Mouse (Mus musculus) lung, embryonic 16.5 days (tissue): ENCODE measurements around the gene Rad9a. TPM values are rescaled to one million over a fixed set of nuclear protein-coding genes. Genes with fewer than 3 reads are reported as not detected.

ENCODE experiments used
- ATAC-seq: fragments of 200-750 bp; cut with Nextera tagmentation; 2 replicates; pipeline ENCODE4 v1.8.0; 2017; ENCODE audit warnings: low read depth, mild to moderate bottlenecking, moderate library complexity
- H3K27ac ChIP-seq: fragments of 300-500 bp; sonication (generic); 2 replicates; pipeline ENCODE4 v1.5.1; 2014; ENCODE audit warnings: mild to moderate bottlenecking, control low read depth, low read length
- H3K27me3 ChIP-seq: fragments of 300-500 bp; sonication (generic); 2 replicates; pipeline ENCODE4 v1.6.1; 2014; ENCODE audit warnings: low read depth, low read length, mixed read lengths; ENCODE audit not compliant: control insufficient read depth, insufficient read depth
- H3K36me3 ChIP-seq: fragments of 300-500 bp; sonication (generic); 2 replicates; pipeline ENCODE4 v1.6.1; 2014; ENCODE audit warnings: low read length; ENCODE audit not compliant: control insufficient read depth, insufficient read depth
- H3K4me1 ChIP-seq: fragments of 300-500 bp; sonication (generic); replicated peaks from 2 replicates; pipeline ENCODE4 v1.6.1; 2014; ENCODE audit warnings: low read length, mixed read lengths; ENCODE audit not compliant: control insufficient read depth, insufficient read depth
- H3K4me2 ChIP-seq: fragments of 300-500 bp; sonication (generic); 2 replicates; pipeline ENCODE4 v1.6.1; 2014; ENCODE audit warnings: low read depth, low read length, control low read depth
- H3K4me3 ChIP-seq: fragments of 300-500 bp; sonication (generic); 2 replicates; pipeline ENCODE4 v1.5.1; 2014; ENCODE audit warnings: mild to moderate bottlenecking, low read length, control low read depth
- H3K9ac ChIP-seq: fragments of 300-500 bp; sonication (generic); 2 replicates; pipeline ENCODE4 v1.6.1; 2014; ENCODE audit warnings: low read length, control low read depth
- H3K9me3 ChIP-seq: fragments of 300-500 bp; sonication (generic); 2 replicates; pipeline ENCODE4 v1.6.1; 2016; ENCODE audit warnings: low read length; ENCODE audit not compliant: control insufficient read depth
- WGBS: fragments of 180-500 bp; shearing (Covaris S2); extraction: QIAGEN DNeasy Blood & Tissue Kit; methylation state at CpG from one replicate; pipeline ENCODE4 v1.1.7; 2014; 5-methylcytosine and 5-hydroxymethylcytosine counted together
- polyA plus RNA-seq: library from polyadenylated mRNA; unstranded; fragments of >200 nt; fragmentation: Nextera tagmentation; extraction: Ambion mirVana; gene quantifications from 2 replicates; pipeline ENCODE4 v1.2.1, GENCODE M21; 2015

The Rad9a gene
- polyA plus RNA-seq, 1 experiment from 2014 or later = 33.6 TPM

DNA sequence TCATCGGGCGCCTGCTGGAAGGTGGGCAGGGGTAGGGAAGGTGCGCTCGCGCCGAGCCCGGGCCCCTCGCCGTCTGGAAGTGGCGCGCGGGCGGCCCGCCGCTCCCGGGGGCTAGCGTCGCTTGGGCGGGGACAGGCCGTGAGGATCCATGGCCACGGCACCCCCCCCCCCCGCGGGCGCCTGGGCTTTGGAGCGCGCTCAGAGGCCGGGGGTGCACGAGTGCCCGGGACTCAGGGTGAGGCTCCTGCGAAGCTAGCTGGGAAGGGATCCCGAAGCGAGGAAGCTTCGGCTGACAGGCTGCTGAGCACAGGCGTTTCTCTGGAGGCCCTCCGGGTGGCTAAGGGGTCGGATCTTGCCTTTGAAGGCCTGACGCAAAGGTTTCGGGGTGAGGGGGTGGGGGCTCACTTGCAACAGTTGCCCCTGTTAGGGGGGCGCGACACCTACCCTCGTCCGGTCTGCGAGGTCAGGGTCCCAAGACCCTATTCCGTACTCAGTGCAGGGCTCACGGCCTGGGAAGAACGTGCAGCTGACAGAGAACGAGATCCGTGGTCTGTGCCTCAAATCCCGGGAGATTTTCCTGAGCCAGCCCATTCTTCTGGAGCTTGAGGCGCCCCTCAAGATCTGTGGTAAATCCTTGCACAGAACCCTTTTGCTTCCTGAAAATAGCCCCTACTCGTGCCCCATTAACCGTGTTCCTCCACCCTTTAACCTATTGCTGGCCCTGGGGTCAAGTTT, 9.0 kb downstream of the Rad9a start:
- H3K27ac ChIP-seq = peak overlapping the region; percentile 94
- peaks cover 16% of the 10 kb centered on the region for H3K4me1 ChIP-seq
- peak overlapping the region; percentile 88 for H3K4me3 ChIP-seq
- ATAC-seq = peak; percentile 63
- H3K36me3 ChIP-seq = peaks cover 32% of the 10 kb centered on the region
- peak overlapping the region; percentile 99 for H3K9ac ChIP-seq
- H3K9me3 ChIP-seq = no peaks in the 10 kb centered on the region
- peak overlapping the region; percentile 73 for H3K4me2 ChIP-seq
- WGBS = under 1% methylated on average over 45 of the region's 52 CpGs
- no peaks in the 10 kb centered on the region for H3K27me3 ChIP-seq

DNA sequence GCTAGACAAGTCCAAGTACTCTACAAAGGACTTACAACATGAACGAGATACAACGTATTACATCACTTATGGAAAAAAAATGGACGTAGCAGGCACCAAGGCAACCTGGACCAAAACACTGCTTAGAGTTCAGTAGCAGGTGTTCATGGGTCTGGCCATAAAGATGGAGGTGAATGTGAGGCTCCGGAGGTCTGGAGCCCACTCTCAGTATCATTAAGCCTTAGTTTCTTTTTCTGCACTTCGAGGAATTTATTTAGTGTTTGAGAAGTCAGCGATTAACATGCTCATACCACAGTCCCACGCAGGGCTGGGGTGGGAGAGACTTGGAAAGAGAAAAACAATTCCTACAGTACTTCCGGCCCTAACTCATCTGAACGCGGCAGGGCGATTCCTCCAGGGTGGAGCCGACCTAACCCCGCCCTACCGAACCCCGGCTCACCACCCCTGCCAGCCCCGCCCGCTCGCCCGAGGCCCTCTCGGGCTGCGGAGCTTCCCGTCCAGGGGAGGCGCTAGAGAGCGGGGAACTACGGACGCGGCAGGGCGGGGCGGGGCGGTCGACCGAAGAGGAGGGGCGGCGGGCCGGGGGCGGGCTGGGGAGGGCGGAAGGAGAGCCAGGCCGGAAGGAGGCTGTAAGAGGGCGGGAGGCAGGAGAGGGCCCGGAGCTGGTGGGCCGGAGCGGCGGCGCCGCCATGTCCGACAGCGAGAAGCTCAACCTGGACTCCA, 9.8 kb downstream of the Rad9a start, which contains the start of gene Ppp1ca:
TSS of gene Ppp1ca (plus strand) at position 538 of the 723 bp plus-strand sequence.
- peak; percentile 95 for ATAC-seq
- Histone ChIP-seq H3K27ac (peak within 1 kb of the TSS; percentile 94), H3K36me3 (peaks cover 27% of the 10 kb centered on the region), H3K9me3 (no peaks in the 10 kb centered on the region), H3K9ac (peak within 1 kb of the TSS; percentile 99), H3K4me3 (peak within 1 kb of the TSS; percentile 88), H3K4me1 (peaks cover 16% of the 10 kb centered on the region), H3K4me2 (peak within 1 kb of the TSS; percentile 73), H3K27me3 (no peaks in the 10 kb centered on the region)
- 4% methylated on average over 25 of the region's 47 CpGs for WGBS

DNA sequence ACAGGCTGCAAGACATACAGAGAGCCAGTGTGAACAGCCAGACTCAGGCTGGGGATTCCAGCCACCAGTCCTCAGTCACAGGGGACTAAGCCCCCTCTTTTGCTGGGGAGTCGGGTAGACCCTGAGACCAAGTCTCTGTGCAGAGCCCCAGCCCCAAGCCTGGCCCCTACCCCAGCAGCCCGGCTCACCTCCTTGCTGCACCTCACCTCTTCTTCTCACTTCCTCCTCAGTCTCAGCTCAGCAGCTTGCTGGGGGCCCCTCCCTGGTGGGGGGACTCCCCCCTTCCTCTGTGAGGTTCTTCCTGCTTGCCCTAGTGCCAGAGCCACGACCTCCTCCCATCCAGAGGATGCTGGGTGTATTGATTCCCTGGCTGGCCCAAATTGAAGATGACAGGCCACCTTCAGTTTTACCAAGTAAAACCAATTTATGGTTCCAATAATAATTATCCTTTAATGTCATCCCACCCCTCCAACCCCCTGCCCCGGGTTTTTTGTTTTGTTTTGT, 10.6 kb downstream of the Rad9a start, which contains the start of gene Tbc1d10c:
TSS of gene Tbc1d10c (minus strand) at position 454 of the 504 bp plus-strand sequence.
- peaks cover 16% of the 10 kb centered on the region for H3K4me1 ChIP-seq
- WGBS = 47% methylated on average over 4 of the region's 4 CpGs

DNA sequence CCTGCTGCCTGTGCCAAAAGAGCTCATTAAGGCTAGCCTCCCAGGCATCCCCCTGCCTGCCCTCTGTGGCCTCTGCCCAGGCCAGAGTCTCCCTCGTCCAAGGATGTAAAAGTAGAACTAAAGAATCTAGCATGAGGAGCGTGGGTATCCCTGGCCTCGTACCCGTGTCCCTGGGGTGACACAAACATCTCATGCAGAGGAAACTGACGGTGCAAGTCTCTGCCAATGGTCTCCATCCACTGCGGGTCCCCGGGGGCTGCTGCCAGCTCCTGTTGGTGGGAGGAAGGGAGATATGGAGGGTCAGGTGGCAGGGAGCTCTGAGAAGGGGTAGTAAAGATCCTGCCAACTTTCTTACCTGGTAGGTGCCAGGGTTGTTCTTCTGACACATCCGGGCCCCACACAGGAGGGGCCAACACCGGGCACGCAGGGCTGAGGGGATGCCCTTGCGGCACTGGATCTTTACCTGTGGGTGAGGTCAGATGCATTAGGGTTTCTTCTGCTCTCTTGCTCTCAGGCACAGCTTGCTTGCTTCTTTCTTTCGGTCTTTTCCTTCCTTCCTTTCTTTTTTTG, 12.3 kb downstream of the Rad9a start:
- H3K9ac ChIP-seq = no peak overlapping the region
- H3K9me3 ChIP-seq = no peaks in the 10 kb centered on the region
- peaks cover 19% of the 10 kb centered on the region for H3K4me1 ChIP-seq
- H3K36me3 ChIP-seq = peaks cover 8% of the 10 kb centered on the region
- ATAC-seq = no peak
- no peak overlapping the region for H3K4me2 ChIP-seq
- H3K4me3 ChIP-seq = no peak overlapping the region
- 85% methylated on average over 12 of the region's 12 CpGs for WGBS
- no peaks in the 10 kb centered on the region for H3K27me3 ChIP-seq
- no peak overlapping the region for H3K27ac ChIP-seq

More for the DNA sequence above, 10.6 kb downstream of the Rad9a start, which contains the start of gene Tbc1d10c:
- Histone ChIP-seq H3K4me2 (peak within 1 kb of the TSS; percentile 73), H3K9ac (peak within 1 kb of the TSS; percentile 99), H3K36me3 (peaks cover 21% of the 10 kb centered on the region), H3K4me3 (peak within 1 kb of the TSS; percentile 88), H3K9me3 (no peaks in the 10 kb centered on the region), H3K27me3 (no peaks in the 10 kb centered on the region), H3K27ac (peak within 1 kb of the TSS; percentile 94)
- ATAC-seq = no peak

DNA sequence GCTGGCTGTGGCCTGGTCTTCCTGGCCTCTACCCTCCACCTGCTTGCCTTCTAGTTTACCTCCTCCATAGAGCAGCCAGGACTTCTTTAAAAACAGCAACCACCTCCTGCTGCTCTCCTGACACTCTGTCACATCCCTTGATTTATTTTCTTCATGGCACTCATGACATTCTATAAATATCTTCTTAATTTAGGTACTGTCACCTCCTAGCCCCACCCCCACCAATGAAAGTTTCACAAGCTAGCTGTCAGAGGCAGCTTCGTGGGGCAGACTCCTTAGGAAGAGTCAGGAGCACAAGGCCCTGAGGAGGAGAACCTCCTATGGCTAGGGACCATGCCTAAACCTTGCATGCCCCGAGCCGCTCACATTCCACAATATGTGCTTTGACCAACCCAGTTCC, 14.2 kb downstream of the Rad9a start:
- no peak for ATAC-seq
- Histone ChIP-seq H3K4me1 (peaks cover 8% of the 10 kb centered on the region), H3K9ac (no peak overlapping the region), H3K27ac (no peak overlapping the region), H3K4me2 (no peak overlapping the region), H3K27me3 (no peaks in the 10 kb centered on the region), H3K4me3 (no peak overlapping the region), H3K36me3 (no peaks in the 10 kb centered on the region), H3K9me3 (no peaks in the 10 kb centered on the region)
- WGBS = 68% methylated on average over 3 of the region's 3 CpGs

DNA sequence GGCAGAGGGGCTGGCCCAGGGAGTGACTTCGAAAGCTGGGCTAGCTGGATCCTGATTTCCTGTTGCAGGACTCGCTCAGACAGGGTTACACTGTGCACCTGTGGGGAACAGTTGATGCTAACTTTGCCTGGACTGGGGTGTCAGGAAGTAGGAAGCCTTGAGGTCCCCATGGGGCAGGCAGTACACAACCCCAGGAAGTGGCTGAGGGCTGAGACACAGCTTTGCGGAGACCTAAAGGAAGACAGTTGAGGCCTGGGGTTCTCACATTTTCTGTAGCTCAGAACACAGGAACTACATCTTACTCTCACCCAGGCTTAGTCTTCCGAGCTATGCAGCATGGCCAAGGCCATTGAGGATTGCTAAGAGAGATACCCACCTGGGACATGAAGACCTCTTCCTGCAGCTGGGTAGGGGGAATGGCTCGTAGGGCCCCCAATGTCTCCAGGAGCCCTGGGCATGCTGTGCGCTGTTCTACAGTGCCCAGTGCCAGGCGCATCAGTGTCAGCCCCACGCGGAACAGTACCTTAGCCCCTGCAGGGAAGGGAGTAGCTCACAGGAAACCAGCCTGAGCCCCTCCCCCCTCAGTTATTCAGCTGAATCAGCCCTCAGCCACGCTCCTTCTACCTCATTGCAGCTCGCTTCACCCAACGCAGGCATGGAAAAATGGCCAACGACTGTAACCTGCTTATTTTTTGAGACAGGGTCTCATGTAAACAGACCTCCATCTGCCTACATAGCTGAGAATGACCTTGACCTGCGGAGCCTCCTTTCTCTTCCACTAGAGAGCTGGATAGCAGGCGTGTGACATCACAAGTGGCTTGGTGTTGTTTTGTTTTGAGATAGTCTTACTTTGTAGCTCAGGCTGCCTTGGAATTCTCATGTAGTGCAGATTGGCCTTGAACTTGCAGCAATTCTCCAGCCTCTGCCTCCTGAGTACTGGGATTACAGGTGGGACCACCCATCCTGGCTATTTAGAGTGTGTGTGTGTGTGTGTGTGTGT, 16.2 kb downstream of the Rad9a start:
- Histone ChIP-seq H3K27ac (peak overlapping the region; percentile 64; the same call in 1 of the 2 replicates), H3K9ac (peak overlapping the region; percentile 30; the same call in 1 of the 2 replicates), H3K4me2 (no peak overlapping the region), H3K27me3 (no peaks in the 10 kb centered on the region), H3K4me3 (no peak overlapping the region), H3K36me3 (no peaks in the 10 kb centered on the region), H3K4me1 (peaks cover 7% of the 10 kb centered on the region), H3K9me3 (no peaks in the 10 kb centered on the region)
- 42% methylated on average over 15 of the region's 15 CpGs for WGBS
- ATAC-seq = peak; percentile 31; the same call in 1 of the 2 replicates

DNA sequence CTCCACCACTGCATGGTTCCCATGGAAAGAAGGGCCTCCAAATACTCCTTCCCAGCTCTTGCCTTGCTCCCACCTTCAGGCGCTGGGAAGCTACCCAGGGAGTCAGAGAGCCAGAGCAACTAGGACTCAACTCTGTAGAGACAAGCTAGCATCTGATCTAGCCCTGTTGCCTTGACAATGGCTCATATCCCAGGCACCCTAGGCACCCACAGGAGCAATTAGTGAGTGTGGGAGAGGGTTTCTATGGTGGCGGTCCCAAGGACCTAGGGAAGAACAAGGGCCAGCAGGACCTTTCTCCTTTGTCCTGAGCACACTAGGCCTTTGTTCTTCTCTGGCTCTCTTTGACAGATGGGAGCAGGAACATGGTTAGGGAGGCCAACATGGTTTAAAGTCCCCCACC, 17.8 kb downstream of the Rad9a start:
- Histone ChIP-seq H3K27me3 (no peaks in the 10 kb centered on the region), H3K36me3 (no peaks in the 10 kb centered on the region), H3K9ac (no peak overlapping the region), H3K9me3 (no peaks in the 10 kb centered on the region), H3K4me1 (peaks cover 7% of the 10 kb centered on the region), H3K4me3 (no peak overlapping the region), H3K27ac (0 out of 2 replicates have a peak overlapping the region, but pooled peaks have one; percentile 16), H3K4me2 (no peak overlapping the region)
- 80% methylated on average over 2 of the region's 2 CpGs for WGBS
- ATAC-seq = no peak

DNA sequence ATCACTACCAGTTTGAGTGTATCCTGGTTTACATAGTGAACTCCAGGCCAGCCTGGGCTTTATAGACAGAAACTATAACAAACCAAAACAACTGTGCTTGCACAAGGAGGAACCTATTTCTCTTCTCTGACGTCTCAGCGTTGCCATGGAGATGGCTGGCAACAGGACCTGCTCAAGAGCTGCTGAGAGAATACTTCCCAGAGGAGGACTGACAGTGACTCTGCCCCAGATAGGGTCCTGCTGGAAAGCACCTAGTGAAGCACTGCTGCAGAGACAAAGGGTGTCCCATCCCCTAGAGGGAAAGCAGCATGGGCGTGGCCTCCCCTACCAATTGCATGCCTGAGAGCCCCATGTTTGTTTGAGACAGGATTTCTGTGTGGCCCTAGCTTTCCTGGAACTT, 19.6 kb downstream of the Rad9a start:
- Histone ChIP-seq H3K27me3 (no peaks in the 10 kb centered on the region), H3K4me2 (no peak overlapping the region), H3K9ac (no peak overlapping the region), H3K4me1 (peaks cover 7% of the 10 kb centered on the region), H3K4me3 (no peak overlapping the region), H3K9me3 (no peaks in the 10 kb centered on the region), H3K36me3 (no peaks in the 10 kb centered on the region), H3K27ac (no peak overlapping the region)
- WGBS = 38% methylated on average over 3 of the region's 3 CpGs
- ATAC-seq = peak; percentile 58; the same call in 1 of the 2 replicates
